Mouse (Mus musculus) small intestine, adult 2 months (tissue): ENCODE measurements around the gene Incenp.

ENCODE experiments used
- CTCF ChIP-seq: fragments of 200-500 bp; IDR thresholded peaks from 2 replicates; pipeline ENCODE4 v1.5.1; 2012; ENCODE audit warnings: low read depth, mild to moderate bottlenecking, control low read depth, inconsistent platforms, low read length, moderate library complexity, mixed read lengths; ENCODE audit not compliant: insufficient replicate concordance, insufficient read length; ENCODE audit errors: extremely low read depth
- POLR2A ChIP-seq: fragments of 200-500 bp; IDR thresholded peaks from 2 replicates; pipeline ENCODE4 v1.6.1; 2012; ENCODE audit warnings: low read depth, mild to moderate bottlenecking, control low read depth, inconsistent platforms, low read length, moderate library complexity

GRCm38 (mm10) chr19:9899780-9900146 lies 412 bp upstream of the Incenp start:
- TF ChIP-seq POLR2A = no peak
- TF ChIP-seq CTCF = no peak
